Mouse (Mus musculus): ENCODE data around the gene Prpf6.

DNA sequence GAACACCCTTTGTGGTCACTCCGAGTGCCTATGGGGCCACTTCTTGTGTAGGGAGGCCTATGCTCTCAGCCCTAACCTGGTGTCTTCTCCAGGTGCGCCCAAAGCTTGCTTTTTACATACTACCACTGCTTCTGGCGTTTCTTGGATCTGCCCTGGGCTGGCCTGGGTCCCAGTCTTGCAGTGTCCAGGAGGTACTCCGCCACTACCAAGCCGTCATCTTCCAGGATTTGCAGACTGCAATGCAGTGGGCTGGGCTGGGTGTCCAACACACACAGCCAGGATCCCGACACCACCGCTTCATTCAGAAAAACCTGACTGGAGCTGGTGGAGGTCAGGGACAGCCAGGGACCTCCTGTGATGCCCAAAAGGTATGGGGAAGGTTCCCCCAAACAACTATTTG, 66.9 kb downstream of the Prpf6 start:
- no peak for TF ChIP-seq CTCF (conservative IDR thresholded peaks at IDR 0.05; ENCODE audit: low read length)
- TF ChIP-seq NANOG (IDR thresholded peaks at IDR 0.05; ENCODE audit: borderline replicate concordance, low read length), result no peak
